Mouse (Mus musculus) kidney, adult 2 months (tissue): ENCODE results near the gene 5730596B20Rik. TPM values are rescaled to one million over a fixed set of nuclear protein-coding genes. Genes with fewer than 3 reads are reported as not detected.

Source experiments
- DNase-seq: peaks from one replicate; pipeline ENCODE4 v3.0.0; 2021
- H3K27ac ChIP-seq: fragments of 200-500 bp; 2 replicates; pipeline ENCODE4 v1.5.1; 2012; ENCODE audit warnings: low read depth, low read length, control low read depth, inconsistent platforms; ENCODE audit not compliant: insufficient read depth
- H3K27me3 ChIP-seq: fragments of 200-500 bp; replicated peaks from 2 replicates; pipeline ENCODE4 v1.6.1; 2012; ENCODE audit warnings: mild to moderate bottlenecking, moderate library complexity, low read length, inconsistent platforms; ENCODE audit not compliant: control insufficient read depth, insufficient read depth
- H3K36me3 ChIP-seq: fragments of 200-500 bp; 2 replicates; pipeline ENCODE4 v1.6.1; 2012; ENCODE audit warnings: mild to moderate bottlenecking, moderate library complexity, low read length, inconsistent platforms; ENCODE audit not compliant: control insufficient read depth, insufficient read depth
- H3K4me1 ChIP-seq: fragments of 200-500 bp; 2 replicates; pipeline ENCODE4 v1.6.1; 2011; ENCODE audit warnings: low read length; ENCODE audit not compliant: control insufficient read depth, insufficient read depth
- H3K4me3 ChIP-seq: fragments of 200-500 bp; 2 replicates; pipeline ENCODE4 v1.5.1; 2011; ENCODE audit warnings: mild to moderate bottlenecking, low read depth, low read length, control low read depth; ENCODE audit not compliant: insufficient read depth
- CTCF ChIP-seq: fragments of 200-500 bp; conservative IDR thresholded peaks from 2 replicates; pipeline ENCODE4 v1.5.1; 2011; ENCODE audit warnings: low read depth, mild to moderate bottlenecking, control low read depth, low read length, moderate library complexity, mixed read lengths; ENCODE audit not compliant: insufficient read depth, insufficient read length
- POLR2A ChIP-seq: fragments of 200-500 bp; IDR thresholded peaks from one replicate; pipeline ENCODE4 v1.6.1; 2011; ENCODE audit warnings: low read depth, low read length, control low read depth
- WGBS: fragments of 180-500 bp; shearing (Covaris S2); methylation state at CpG from one replicate; pipeline ENCODE4 v1.1.7; 2018; 5-methylcytosine and 5-hydroxymethylcytosine counted together
- polyA plus RNA-seq: library from polyadenylated mRNA; depleted of rRNA; stranded (reverse); fragments of >200 nt; gene quantifications from 2 replicates; pipeline ENCODE4 v1.2.3, GENCODE M21; 2012

The 5730596B20Rik gene
- polyA plus RNA-seq, 1 experiment, result 0.19 TPM

DNA sequence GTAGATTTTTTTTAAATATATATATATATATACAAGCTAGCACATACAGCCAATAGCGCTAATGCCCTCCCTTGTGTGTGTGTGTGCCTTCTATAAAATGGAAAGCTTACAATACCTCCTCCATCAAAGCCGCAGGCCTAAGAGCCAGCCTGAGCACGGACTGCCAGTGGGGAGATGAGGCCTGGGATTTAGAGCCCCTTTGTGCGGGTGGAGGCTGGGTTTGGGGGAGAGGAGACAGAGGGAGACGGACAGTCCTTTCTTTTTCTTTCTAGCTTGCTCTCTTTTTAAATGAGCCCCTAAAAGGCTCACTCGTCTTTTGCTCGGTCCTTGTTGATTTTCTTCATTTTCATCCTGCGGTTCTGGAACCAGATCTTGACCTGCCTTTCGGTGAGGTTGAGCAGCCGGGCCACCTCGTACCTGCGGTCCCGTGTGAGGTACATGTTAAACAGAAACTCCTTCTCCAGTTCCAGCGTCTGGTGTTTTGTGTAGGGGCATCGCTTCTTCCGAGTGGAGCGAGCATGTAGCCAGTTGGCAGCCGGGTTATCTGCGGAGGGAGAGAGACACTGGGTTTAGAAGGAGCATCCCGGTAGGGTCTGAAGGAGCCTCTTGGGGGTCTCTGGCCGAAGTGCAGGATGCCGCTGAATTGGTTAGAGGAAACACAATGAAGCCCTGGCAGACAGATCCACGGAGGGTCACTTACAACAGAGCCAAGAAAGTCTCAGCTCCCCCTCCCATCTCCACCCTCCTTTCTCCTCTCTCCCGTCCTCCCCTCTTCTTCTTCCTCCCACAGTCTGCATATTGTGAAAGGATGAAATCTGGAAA lies 46.9 kb downstream of the 5730596B20Rik start:
- WGBS, result 6% methylated on average over 24 of the region's 24 CpGs
- Histone ChIP-seq H3K27me3 (no peaks in the 10 kb centered on the region), H3K4me1 (0 out of 2 replicates have a peak, but pooled peaks cover 3% of the 10 kb centered on the region), H3K27ac (peak overlapping the region; percentile 81), H3K4me3 (peak overlapping the region; percentile 83), H3K36me3 (no peaks in the 10 kb centered on the region; the same call in 1 of the 2 replicates)
- no peak for TF ChIP-seq POLR2A
- TF ChIP-seq CTCF, result no peak
- peak; percentile 56 for DNase-seq

DNA sequence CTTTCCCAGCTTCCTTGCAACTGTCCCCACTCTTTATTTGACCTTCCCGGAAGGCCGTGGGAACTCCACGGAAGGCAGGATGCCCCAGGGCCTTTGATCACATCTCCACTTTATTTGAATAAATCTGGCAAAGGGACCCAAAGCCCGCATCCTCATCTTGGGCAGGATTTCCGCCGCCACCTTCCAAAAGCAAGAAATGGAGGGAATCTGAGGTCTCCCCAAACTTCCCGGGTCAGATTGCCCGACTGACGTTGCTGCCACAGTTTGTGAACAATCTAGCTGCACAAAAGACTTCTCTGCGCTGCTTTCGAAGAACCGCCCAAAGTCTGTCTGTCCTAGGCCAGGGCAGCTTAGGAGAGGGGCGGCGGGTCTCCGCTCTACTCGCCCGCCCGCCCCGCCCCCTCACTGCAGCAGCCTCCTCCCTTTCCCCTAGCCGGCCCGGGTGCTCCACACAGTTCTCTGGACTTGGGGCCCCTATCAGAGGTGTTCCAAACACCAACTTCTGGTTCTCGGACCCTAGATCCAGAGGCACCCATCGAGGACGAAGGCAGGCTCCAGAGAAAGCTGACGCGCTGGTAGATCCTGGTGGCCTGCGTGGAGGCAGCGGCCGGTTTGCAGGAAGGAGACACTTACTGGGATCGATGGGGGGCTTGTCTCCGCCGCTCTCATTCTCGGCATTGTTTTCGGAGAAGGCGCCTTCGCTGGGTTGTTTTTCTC lies 47.8 kb downstream of the 5730596B20Rik start:
- Histone ChIP-seq H3K4me3 (peak overlapping the region; percentile 83), H3K36me3 (no peaks in the 10 kb centered on the region; the same call in 1 of the 2 replicates), H3K4me1 (no peaks in the 10 kb centered on the region), H3K27ac (peak overlapping the region; percentile 95), H3K27me3 (no peaks in the 10 kb centered on the region)
- WGBS, result under 1% methylated on average over 36 of the region's 36 CpGs
- TF ChIP-seq CTCF (no peak), POLR2A (no peak)
- peak; percentile 53 for DNase-seq

DNA sequence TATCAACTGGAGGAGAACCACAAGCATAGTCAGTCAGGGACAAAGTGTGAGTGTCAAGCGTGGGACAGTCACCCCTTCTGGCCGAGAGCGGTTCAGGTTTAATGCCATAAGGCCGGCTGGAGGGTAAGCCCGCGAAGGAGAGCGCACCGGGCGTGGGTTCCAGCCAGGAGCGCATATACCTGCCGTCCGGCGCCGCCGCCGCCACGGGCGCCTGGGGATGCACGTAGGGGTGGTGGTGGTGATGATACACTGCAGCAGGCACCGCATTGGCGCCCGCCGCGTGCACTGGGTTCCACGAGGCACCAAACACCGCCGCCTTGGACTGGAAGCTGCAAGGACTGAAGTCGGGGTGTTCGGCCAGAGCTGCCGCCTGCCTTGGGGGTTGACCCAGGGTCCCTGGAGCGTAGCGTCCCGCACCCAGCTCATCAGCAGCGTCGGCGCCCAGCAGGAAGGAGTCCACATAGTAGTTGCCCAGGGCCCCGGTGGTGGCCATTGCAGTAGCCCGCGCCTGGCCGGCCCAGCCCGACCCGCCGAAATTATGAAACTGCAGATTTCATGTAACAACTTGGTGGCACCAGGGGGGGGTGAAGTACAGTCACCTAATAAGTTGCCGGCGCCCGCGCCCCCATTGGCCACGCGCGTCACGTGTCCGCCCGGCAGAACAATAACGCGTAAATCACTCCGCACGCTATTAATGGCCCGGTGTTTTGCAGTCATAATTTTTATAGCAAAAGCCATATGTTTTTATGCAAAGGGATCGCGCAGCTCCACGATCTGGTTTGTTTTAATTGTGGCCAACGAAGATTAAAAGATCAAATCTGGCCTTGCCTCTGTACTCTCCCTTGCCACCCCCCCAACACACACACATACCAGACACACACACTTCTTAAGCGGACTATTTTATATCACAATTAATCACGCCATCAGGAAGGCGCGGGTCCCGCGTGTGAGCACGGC lies 48.6 kb downstream of the 5730596B20Rik start:
- under 1% methylated on average over 69 of the region's 69 CpGs for WGBS
- DNase-seq, result peak; percentile 97
- Histone ChIP-seq H3K27ac (peak overlapping the region; percentile 95), H3K36me3 (no peaks in the 10 kb centered on the region; the same call in 1 of the 2 replicates), H3K4me3 (peak overlapping the region; percentile 83), H3K27me3 (no peaks in the 10 kb centered on the region), H3K4me1 (no peaks in the 10 kb centered on the region)
- TF ChIP-seq CTCF, result no peak
- no peak for TF ChIP-seq POLR2A

DNA sequence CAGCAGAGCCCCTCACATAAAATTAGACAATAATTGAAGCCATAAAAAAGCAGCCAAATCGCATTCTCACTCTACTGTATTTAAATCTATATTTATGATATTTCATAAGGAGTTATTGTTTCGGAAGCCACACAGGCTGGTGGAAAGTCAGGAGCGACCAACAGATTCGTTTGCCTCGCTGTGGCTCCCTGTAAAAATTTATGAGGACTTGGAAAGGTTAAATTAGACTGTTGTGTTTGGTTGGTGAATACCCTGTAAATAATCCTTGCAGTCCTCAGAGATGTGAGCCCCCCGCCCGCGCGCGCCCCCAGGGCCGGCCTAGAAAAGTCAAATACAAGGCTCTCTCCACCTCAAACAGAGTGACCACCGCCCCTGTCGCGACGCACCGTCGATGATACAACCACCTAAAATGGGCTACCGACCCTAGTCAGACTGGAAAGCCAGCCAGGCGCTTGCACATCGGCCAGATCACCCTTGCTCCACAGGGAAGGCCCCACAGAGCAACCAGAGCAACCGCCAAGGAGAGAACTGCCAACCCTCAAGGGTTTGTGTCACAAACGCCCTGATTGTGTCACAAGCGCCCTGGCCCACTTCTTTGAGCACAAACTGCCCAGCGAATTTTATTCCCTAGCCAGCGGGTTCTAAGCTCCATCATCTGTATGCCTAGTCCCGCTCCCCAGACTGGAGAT lies 49.4 kb downstream of the 5730596B20Rik start:
- peak; percentile 69 for DNase-seq
- peak overlapping the region; percentile 83 for H3K4me3 ChIP-seq
- no peaks in the 10 kb centered on the region; the same call in 1 of the 2 replicates for H3K36me3 ChIP-seq
- H3K27ac ChIP-seq, result peak overlapping the region; percentile 95
- no peak for TF ChIP-seq POLR2A
- no peak for TF ChIP-seq CTCF
- 11% methylated on average over 26 of the region's 26 CpGs for WGBS
- no peaks in the 10 kb centered on the region for H3K27me3 ChIP-seq
- H3K4me1 ChIP-seq, result no peaks in the 10 kb centered on the region

DNA sequence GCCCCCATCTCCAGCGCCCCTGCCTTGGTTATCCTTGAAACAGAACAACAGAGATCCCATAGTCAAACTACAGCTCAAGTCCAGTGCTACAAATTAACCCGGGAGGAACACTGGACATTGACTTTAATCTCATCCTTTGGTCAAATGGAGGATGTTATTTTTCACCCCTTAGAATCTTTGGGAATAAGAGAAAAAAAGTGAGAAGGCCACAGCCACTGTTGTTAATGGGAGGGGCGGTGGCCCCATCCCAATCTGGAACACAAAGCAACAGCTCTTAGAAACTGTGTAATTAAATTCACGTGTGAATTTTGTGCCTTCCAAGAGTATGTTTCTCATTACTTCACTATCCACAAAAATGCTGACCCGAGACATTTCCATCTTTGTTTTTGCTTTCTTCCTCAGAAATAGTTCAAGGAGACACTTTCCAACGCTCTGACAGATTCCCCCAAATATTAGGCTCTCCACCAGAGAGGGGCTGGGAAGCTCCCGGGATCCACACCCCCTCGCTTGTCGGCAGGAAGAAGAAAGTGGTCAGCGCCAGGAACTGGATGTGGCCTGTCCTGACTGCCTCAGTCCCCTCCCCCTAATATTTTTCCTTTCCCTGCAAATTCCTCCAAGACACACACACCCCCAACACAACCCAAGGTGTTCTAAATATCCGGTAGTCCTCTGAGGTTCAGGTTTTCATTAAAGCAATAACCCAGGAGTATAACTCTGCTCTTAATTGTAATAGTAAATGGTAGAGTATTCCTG lies 50.3 kb downstream of the 5730596B20Rik start:
- Histone ChIP-seq H3K36me3 (no peaks in the 10 kb centered on the region; the same call in 1 of the 2 replicates), H3K27me3 (no peaks in the 10 kb centered on the region), H3K4me1 (no peaks in the 10 kb centered on the region), H3K27ac (peak overlapping the region; percentile 95), H3K4me3 (no peak overlapping the region)
- 9% methylated on average over 11 of the region's 11 CpGs for WGBS
- peak; percentile 73 for DNase-seq
- TF ChIP-seq CTCF, result no peak
- no peak for TF ChIP-seq POLR2A
